Mouse (Mus musculus) heart, embryonic 11.5 days (tissue): ENCODE data around the gene Fam205c. TPM values are rescaled to one million over a fixed set of nuclear protein-coding genes. Genes with fewer than 3 reads are reported as not detected.

ENCODE experiments used
- ATAC-seq: fragments of 200-750 bp; cut with Nextera tagmentation; replicated peaks from 2 replicates; pipeline ENCODE4 v1.8.0; 2017; ENCODE audit warnings: moderate library complexity; ENCODE audit not compliant: insufficient number of reproducible peaks, low FRiP score, low TSS enrichment
- H3K27ac ChIP-seq: fragments of 300-500 bp; sonication (generic); 2 replicates; pipeline ENCODE4 v1.5.1; 2014; ENCODE audit warnings: mild to moderate bottlenecking, low read depth, low read length
- H3K27me3 ChIP-seq: fragments of 300-500 bp; sonication (generic); 2 replicates; pipeline ENCODE4 v1.6.1; 2014; ENCODE audit warnings: mild to moderate bottlenecking, low read length, mixed read lengths; ENCODE audit not compliant: control insufficient read depth, insufficient read depth
- H3K36me3 ChIP-seq: fragments of 300-500 bp; sonication (generic); 2 replicates; pipeline ENCODE4 v1.6.1; 2014; ENCODE audit warnings: mild to moderate bottlenecking, low read length, moderate library complexity, mixed read lengths; ENCODE audit not compliant: control insufficient read depth, insufficient read depth
- H3K4me1 ChIP-seq: fragments of 300-500 bp; sonication (generic); 2 replicates; pipeline ENCODE4 v1.6.1; 2014; ENCODE audit warnings: low read length; ENCODE audit not compliant: control insufficient read depth, insufficient read depth
- H3K4me2 ChIP-seq: fragments of 300-500 bp; sonication (generic); 2 replicates; pipeline ENCODE4 v1.6.1; 2014; ENCODE audit warnings: mild to moderate bottlenecking, moderate library complexity
- H3K4me3 ChIP-seq: fragments of 300-500 bp; sonication (generic); 2 replicates; pipeline ENCODE4 v1.5.1; 2014; ENCODE audit warnings: low read depth, low read length
- H3K9ac ChIP-seq: fragments of 300-500 bp; sonication (generic); 2 replicates; pipeline ENCODE4 v1.6.1; 2014; ENCODE audit warnings: mild to moderate bottlenecking, low read depth, low read length, moderate library complexity
- H3K9me3 ChIP-seq: fragments of 300-500 bp; sonication (generic); replicated peaks from 2 replicates; pipeline ENCODE4 v1.6.1; 2016; ENCODE audit warnings: low read length; ENCODE audit not compliant: control insufficient read depth
- WGBS: fragments of 180-500 bp; shearing (Covaris S2); extraction: QIAGEN DNeasy Blood & Tissue Kit; methylation state at CpG from one replicate; pipeline ENCODE4 v1.1.7; 2014; ENCODE audit not compliant: insufficient replicate concordance; 5-methylcytosine and 5-hydroxymethylcytosine counted together
- polyA plus RNA-seq: library from polyadenylated mRNA; unstranded; fragments of >200 nt; fragmentation: Nextera tagmentation; extraction: Ambion mirVana; gene quantifications from 2 replicates; pipeline ENCODE4 v1.2.1, GENCODE M21; 2014

Gene Fam205c
- polyA plus RNA-seq, 1 experiment from 2014 or later: 0.46 TPM

DNA sequence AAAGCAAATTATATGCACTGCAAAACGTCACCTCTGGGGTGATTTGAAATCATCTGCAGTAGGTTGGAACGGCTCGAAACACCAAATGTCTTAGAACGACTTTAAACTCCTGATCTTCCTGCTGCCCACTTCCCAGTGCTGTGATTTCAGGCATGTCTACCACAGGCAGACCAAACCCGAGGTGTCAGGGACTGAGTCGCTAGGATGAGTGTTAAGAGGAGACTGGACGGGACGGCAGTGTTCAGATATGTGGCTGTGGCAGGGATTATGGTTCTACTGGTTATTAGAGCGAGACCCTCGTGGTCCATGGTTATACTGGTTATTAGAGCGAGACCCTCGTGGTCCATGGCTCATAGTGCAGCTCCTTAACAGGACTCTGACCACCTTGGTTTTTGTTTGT is 41.3 kb upstream of the Fam205c start:
- Histone ChIP-seq H3K4me3 (no peak overlapping the region), H3K9ac (no peak overlapping the region), H3K9me3 (no peaks in the 10 kb centered on the region), H3K27ac (no peak overlapping the region), H3K36me3 (no peaks in the 10 kb centered on the region), H3K27me3 (peaks cover 55% of the 10 kb centered on the region), H3K4me1 (no peaks in the 10 kb centered on the region; the same call in 1 of the 2 replicates), H3K4me2 (no peak overlapping the region)
- no peak for ATAC-seq
- 76% methylated on average over 12 of the region's 12 CpGs for WGBS

DNA sequence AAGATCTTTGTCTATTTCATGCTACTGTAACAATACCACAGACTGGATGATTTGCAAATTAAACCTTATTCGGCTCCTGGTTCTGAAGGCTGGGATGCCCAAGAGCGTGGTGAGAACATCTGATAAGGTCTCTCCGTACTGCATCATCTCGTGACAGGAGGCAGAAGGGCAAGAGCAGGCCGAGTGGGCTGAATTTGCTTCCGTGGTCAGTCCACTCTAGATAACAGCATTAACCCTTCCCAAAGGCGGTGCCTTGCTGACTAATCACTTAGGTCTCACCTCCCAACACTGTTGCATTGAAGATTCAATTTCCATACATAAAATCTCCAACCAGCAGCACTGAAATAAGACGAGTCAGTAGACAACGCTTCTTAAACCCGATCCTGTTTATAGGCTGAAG is 39.4 kb upstream of the Fam205c start:
- no peak overlapping the region for H3K4me2 ChIP-seq
- no peak for ATAC-seq
- no peak overlapping the region for H3K4me3 ChIP-seq
- no peaks in the 10 kb centered on the region for H3K36me3 ChIP-seq
- WGBS: 35% methylated on average over 10 of the region's 10 CpGs
- no peaks in the 10 kb centered on the region; the same call in 1 of the 2 replicates for H3K4me1 ChIP-seq
- H3K9me3 ChIP-seq: no peaks in the 10 kb centered on the region
- H3K27me3 ChIP-seq: peaks cover 48% of the 10 kb centered on the region
- H3K27ac ChIP-seq: no peak overlapping the region
- H3K9ac ChIP-seq: no peak overlapping the region

DNA sequence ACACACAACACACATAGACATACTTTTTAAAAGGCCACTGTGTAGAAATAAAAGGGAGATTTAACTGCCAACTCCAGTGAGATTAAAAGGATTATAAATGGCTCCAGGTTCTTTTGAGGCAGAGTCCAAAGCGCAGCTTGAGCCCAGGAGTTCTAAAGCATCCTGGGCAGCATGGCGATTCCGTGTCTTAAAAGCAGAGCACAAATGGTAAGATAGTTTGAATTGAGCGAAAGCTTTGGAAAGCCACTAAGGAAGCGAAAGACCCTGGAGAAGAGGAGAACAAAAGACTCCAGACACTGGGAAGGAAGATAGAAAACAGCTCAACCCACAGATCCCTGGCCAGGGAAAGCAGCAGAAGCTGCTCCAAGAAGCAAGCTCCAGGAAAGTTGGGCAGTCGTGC is 30.9 kb upstream of the Fam205c start:
- no peaks in the 10 kb centered on the region for H3K9me3 ChIP-seq
- no peak overlapping the region for H3K9ac ChIP-seq
- WGBS: 79% methylated on average over 6 of the region's 6 CpGs
- no peak for ATAC-seq
- H3K4me2 ChIP-seq: no peak overlapping the region
- H3K27ac ChIP-seq: no peak overlapping the region
- H3K27me3 ChIP-seq: no peaks in the 10 kb centered on the region
- H3K4me3 ChIP-seq: no peak overlapping the region
- no peaks in the 10 kb centered on the region for H3K4me1 ChIP-seq
- no peaks in the 10 kb centered on the region for H3K36me3 ChIP-seq

DNA sequence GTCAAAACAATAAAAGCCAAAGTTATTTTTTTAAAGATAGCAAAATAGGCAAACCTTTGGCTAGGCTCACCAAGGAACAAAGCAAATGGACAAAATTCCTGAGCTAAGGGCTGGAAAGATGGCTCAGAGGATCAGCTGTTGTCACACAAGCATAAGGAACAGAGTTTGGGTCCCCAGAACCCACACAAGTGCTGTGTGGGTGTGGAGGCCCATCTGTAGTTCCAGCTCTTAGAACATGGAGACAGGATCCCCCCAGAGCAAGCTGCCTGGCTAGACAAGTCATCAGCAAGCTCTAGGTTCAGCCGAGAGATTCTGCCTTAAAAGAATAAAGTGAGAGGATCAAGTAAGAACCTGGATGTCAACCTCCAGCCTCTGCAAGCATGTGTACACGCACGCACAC is 30.5 kb upstream of the Fam205c start:
- no peaks in the 10 kb centered on the region for H3K9me3 ChIP-seq
- 91% methylated on average over 3 of the region's 3 CpGs for WGBS
- no peak for ATAC-seq

DNA sequence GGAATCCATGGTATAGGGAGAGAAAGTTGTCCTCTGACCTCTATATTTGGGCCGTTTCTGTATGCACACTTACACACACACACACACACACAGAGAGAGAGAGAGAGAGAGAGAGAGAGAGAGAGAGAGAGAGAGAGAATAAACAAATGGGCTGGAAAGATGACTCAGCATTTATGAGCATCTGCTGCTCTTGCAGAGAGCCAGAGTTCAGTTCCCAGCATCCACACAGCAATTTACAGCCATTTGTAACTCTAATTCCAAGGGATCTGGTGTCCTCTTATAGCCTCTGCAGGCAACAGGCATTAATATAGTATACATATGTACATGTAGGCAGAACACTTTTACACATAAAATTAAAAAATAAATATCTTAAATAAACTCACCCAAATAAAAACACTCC is 29.9 kb upstream of the Fam205c start:
- no peak overlapping the region for H3K9ac ChIP-seq
- H3K27me3 ChIP-seq: no peaks in the 10 kb centered on the region
- no peak for ATAC-seq
- no peak overlapping the region for H3K4me2 ChIP-seq
- H3K4me1 ChIP-seq: no peaks in the 10 kb centered on the region
- no peak overlapping the region for H3K27ac ChIP-seq
- no peaks in the 10 kb centered on the region for H3K9me3 ChIP-seq
- no peaks in the 10 kb centered on the region for H3K36me3 ChIP-seq
- H3K4me3 ChIP-seq: no peak overlapping the region
- 79% methylated on average over 1 of the region's 1 CpGs for WGBS

More for the DNA sequence above, 30.5 kb upstream of the Fam205c start:
- Histone ChIP-seq H3K4me2 (no peak overlapping the region), H3K4me1 (no peaks in the 10 kb centered on the region), H3K36me3 (no peaks in the 10 kb centered on the region), H3K9ac (no peak overlapping the region), H3K27me3 (no peaks in the 10 kb centered on the region), H3K27ac (no peak overlapping the region), H3K4me3 (no peak overlapping the region)

DNA sequence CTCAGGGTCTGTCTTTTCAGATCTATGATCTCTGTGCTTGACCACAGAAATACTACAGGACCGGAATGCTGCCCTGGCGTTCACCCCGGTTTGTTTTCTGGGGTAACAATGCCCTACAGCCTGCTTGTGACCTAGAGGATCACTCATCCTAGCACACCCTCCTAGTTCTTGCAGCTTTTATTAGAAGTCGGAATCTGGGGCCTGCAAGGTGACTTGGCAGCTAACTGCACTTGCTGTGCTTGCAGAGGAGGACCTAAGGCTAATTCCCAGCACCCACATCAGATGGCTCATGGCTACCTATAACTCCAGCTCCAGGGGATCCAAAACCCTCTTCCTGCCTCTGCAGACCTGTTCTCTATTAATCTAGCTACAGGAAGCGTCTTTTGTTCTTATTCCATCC is 28.7 kb upstream of the Fam205c start:
- ATAC-seq: no peak
- H3K36me3 ChIP-seq: no peaks in the 10 kb centered on the region
- H3K27ac ChIP-seq: no peak overlapping the region
- H3K9me3 ChIP-seq: no peaks in the 10 kb centered on the region
- H3K4me1 ChIP-seq: no peaks in the 10 kb centered on the region
- no peak overlapping the region for H3K4me3 ChIP-seq
- no peak overlapping the region for H3K4me2 ChIP-seq
- no peak overlapping the region for H3K9ac ChIP-seq
- no peaks in the 10 kb centered on the region for H3K27me3 ChIP-seq
- WGBS: 75% methylated on average over 5 of the region's 5 CpGs

DNA sequence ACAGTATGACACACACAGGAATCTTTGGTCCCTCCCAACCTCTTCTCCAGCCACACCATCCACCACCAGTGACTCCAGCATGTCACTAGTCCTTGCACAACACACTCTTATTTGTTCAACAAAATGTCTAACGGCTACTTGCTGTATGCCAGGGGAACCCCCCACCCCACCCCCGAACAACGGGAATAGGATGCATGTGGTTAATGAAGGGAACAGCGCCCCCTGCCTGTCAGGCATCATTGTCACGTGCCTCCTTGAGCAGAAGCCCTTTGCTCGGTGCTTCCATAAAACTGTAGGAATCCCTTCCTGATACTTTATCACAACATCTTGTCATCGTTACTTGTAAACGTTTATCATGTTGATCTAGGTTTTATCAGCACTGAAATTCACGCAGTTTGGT is 28.1 kb upstream of the Fam205c start:
- WGBS: 48% methylated on average over 9 of the region's 9 CpGs
- H3K27ac ChIP-seq: no peak overlapping the region
- no peaks in the 10 kb centered on the region for H3K9me3 ChIP-seq
- no peak for ATAC-seq
- H3K36me3 ChIP-seq: no peaks in the 10 kb centered on the region
- H3K27me3 ChIP-seq: no peaks in the 10 kb centered on the region
- H3K4me3 ChIP-seq: no peak overlapping the region
- no peak overlapping the region for H3K4me2 ChIP-seq
- H3K4me1 ChIP-seq: no peaks in the 10 kb centered on the region
- no peak overlapping the region for H3K9ac ChIP-seq

DNA sequence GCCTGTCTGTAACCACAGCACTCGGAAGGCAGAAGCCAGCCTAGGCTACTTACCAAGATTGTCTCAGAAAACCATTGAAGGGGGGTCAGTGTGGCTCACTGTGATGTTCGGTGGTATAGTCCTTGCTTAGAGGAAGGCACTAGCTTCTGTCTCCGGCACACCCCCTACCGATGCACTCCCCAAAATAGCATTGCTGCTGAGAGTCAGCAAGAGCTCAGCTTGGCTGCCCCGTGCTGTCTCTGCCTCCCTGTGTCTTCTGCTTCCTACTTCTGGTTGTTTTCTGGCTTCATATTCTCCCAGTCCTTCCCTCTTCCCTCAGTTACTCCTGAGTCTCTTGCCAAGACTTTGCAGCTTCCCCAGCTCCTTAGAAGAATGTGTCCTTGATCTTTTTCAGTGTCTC is 26.8 kb upstream of the Fam205c start:
- ATAC-seq: no peak
- 45% methylated on average over 5 of the region's 5 CpGs for WGBS
- no peaks in the 10 kb centered on the region for H3K27me3 ChIP-seq
- H3K27ac ChIP-seq: no peak overlapping the region
- H3K36me3 ChIP-seq: no peaks in the 10 kb centered on the region
- no peaks in the 10 kb centered on the region for H3K4me1 ChIP-seq
- H3K4me3 ChIP-seq: no peak overlapping the region
- H3K9ac ChIP-seq: no peak overlapping the region
- H3K4me2 ChIP-seq: no peak overlapping the region
- no peaks in the 10 kb centered on the region for H3K9me3 ChIP-seq

DNA sequence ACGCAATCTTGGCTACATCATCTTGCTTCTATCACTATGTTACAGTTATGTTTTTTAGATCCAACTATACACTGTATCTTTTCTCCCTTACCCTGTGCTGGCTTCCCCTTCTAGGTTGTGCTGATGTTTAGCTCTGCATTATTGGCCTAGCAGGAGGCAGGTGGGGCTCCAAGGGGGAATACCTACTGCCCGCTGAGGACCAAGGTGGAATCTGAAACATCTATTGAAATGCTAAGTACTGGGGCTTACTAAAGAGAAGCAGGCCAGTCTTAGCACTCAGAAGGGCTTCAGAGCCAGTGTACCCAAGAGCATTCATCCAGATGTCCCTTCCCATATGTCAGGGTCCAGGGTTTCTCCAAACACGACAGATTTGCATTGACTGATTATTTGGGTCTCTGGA is 24.9 kb upstream of the Fam205c start:
- H3K4me2 ChIP-seq: no peak overlapping the region
- H3K4me3 ChIP-seq: no peak overlapping the region
- 37% methylated on average over 3 of the region's 3 CpGs for WGBS
- no peaks in the 10 kb centered on the region for H3K4me1 ChIP-seq
- H3K27me3 ChIP-seq: no peaks in the 10 kb centered on the region
- no peaks in the 10 kb centered on the region for H3K36me3 ChIP-seq
- no peak for ATAC-seq
- H3K9ac ChIP-seq: no peak overlapping the region
- H3K9me3 ChIP-seq: no peaks in the 10 kb centered on the region
- H3K27ac ChIP-seq: no peak overlapping the region
